Mouse (Mus musculus): ENCODE data around the gene Pim1.

DNA sequence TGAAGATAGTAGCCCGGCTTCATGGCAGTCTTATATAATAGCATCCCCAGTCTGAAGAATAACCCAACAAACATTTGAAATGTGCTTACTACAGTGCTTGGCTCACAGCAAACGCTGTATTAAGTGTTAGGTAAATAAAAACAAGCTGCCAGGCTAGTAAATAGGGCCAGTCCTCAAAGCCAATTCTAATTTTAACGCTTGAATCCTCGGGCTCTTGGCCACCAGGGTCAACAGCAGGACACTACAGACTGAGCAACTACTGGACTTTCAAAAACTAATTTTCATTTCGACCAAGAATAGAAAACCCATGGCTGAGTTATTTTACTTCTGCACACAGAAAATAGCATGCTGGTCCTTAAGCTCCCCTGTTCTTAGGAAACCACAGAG is 30.4 kb upstream of the Pim1 start:
- TF ChIP-seq POLR2A (IDR thresholded peaks at IDR 0.05; ENCODE audit: insufficient read depth, low read length) = no peak
- TF ChIP-seq EP300 (IDR thresholded peaks at IDR 0.05; ENCODE audit: insufficient read depth, low read depth, low read length) = no peak
- no peak for TF ChIP-seq CTCF (IDR thresholded peaks at IDR 0.05; ENCODE audit: low read depth, low read length)
